Mouse (Mus musculus) forebrain, embryonic 13.5 days (tissue): Measurements from ENCODE around the gene Gm5244. TPM values are rescaled to one million over a fixed set of nuclear protein-coding genes. Genes with fewer than 3 reads are reported as not detected.

Experiments used
- ATAC-seq: fragments of 200-750 bp; cut with Nextera tagmentation; 2 replicates; pipeline ENCODE4 v1.8.0; 2017
- H3K27ac ChIP-seq: fragments of 300-500 bp; sonication (generic); 2 replicates; pipeline ENCODE4 v1.5.1; 2015; ENCODE audit warnings: inconsistent platforms, mild to moderate bottlenecking, moderate library complexity
- H3K27me3 ChIP-seq: fragments of 300-500 bp; sonication (generic); 2 replicates; pipeline ENCODE4 v1.6.1; 2015; ENCODE audit warnings: mild to moderate bottlenecking, inconsistent platforms
- H3K36me3 ChIP-seq: fragments of 300-500 bp; sonication (generic); 2 replicates; pipeline ENCODE4 v1.6.1; 2015; ENCODE audit warnings: mild to moderate bottlenecking, inconsistent platforms; ENCODE audit not compliant: poor library complexity, severe bottlenecking
- H3K4me1 ChIP-seq: fragments of 300-500 bp; sonication (generic); 2 replicates; pipeline ENCODE4 v1.6.1; 2015; ENCODE audit warnings: inconsistent platforms
- H3K4me2 ChIP-seq: fragments of 300-500 bp; sonication (generic); 2 replicates; pipeline ENCODE4 v1.6.1; 2015; ENCODE audit warnings: inconsistent platforms, mild to moderate bottlenecking, moderate library complexity
- H3K4me3 ChIP-seq: fragments of 300-500 bp; sonication (generic); 2 replicates; pipeline ENCODE4 v1.5.1; 2015; ENCODE audit warnings: mild to moderate bottlenecking, inconsistent platforms
- H3K9ac ChIP-seq: fragments of 300-500 bp; sonication (generic); 2 replicates; pipeline ENCODE4 v1.6.1; 2015; ENCODE audit warnings: mild to moderate bottlenecking, inconsistent platforms
- H3K9me3 ChIP-seq: fragments of 300-500 bp; sonication (generic); replicated peaks from 2 replicates; pipeline ENCODE4 v1.6.1; 2016; ENCODE audit warnings: inconsistent platforms
- WGBS: fragments of 180-500 bp; shearing (Covaris S2); methylation state at CpG from one replicate; pipeline ENCODE4 v1.1.7; 2015; 5-methylcytosine and 5-hydroxymethylcytosine counted together
- polyA plus RNA-seq: library from polyadenylated mRNA; unstranded; fragments of >200 nt; fragmentation: Nextera tagmentation; extraction: Ambion mirVana; gene quantifications from 2 replicates; pipeline ENCODE4 v1.2.1, GENCODE M21; 2015

The Gm5244 gene
- polyA plus RNA-seq, 1 experiment from 2014 or later: not detected

DNA sequence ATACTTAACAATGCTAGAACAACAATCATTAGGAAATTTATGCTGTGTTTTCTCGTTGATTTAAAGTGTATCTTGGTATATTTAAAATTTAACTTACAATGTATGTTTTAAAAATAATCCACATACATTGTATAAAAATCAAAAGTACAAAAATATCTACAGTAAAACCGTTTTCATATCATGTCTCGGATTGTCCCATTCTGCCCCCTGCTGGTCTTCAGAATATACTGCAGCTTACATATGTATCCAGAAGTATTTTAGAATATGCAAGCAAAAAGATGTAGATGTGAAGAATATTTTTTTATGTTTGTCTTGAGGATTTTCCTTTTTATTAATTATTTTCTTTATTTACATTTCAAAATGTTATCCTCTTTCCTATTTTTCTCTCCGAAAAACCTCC is 26.1 kb upstream of the Gm5244 start:
- Histone ChIP-seq H3K9me3 (no peaks in the 10 kb centered on the region), H3K27me3 (no peaks in the 10 kb centered on the region), H3K27ac (no peak overlapping the region), H3K4me2 (no peak overlapping the region), H3K4me3 (no peak overlapping the region), H3K4me1 (no peaks in the 10 kb centered on the region), H3K36me3 (no peaks in the 10 kb centered on the region), H3K9ac (no peak overlapping the region)
- 33% methylated on average over 4 of the region's 4 CpGs for WGBS
- no peak for ATAC-seq

DNA sequence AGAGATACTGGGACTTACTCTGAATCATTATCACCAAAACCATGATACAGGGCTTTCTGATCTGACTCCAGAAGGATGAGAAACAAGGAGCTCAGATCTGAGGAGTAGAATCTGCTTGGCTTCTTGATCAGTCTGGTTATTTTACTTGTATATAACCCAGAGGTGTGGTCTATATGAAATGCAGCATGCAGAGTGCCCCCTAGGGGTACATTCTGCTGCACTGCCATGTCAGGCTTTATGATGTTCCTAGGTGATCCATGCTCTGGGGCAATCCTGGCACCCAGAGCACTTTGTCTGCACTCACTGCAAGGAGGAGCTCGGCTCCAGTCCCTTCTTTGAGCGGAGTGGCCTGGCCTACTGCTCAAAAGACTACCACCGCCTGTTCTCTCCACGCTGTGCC is 21.9 kb upstream of the Gm5244 start:
- no peak overlapping the region for H3K27ac ChIP-seq
- H3K9me3 ChIP-seq: no peaks in the 10 kb centered on the region
- ATAC-seq: no peak
- H3K27me3 ChIP-seq: no peaks in the 10 kb centered on the region
- H3K9ac ChIP-seq: no peak overlapping the region
- H3K4me3 ChIP-seq: no peak overlapping the region
- no peaks in the 10 kb centered on the region for H3K4me1 ChIP-seq
- H3K4me2 ChIP-seq: no peak overlapping the region
- WGBS: 77% methylated on average over 4 of the region's 4 CpGs
- H3K36me3 ChIP-seq: no peaks in the 10 kb centered on the region

DNA sequence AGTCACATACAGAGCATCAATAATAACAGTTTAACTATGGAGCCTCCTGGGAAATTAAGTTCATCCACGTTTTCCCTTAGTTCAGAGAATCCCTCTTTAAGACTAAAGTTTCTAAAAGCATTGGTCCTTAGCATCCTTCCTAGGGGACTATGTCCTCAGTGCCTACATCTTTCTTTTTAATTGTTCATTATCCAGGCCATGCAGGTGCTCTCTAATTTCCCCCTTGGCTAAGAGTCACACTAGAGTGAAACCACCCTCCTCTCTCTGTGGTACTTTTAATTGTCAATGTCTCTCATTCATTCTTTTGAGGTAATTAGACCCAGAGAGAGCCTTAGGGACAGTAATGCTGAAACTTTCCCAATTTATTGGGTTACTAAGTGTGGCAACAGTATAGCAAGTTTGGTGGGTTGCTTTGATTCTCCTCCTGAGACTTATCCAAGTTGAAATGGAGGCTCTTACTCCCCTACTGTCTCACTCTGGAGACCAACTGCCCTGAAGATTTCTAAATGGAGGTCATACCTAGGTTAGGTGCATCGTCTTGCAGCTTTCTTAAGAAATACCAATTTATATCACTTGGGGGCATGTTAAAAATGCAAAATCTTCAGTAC is 15.6 kb upstream of the Gm5244 start:
- H3K27me3 ChIP-seq: no peaks in the 10 kb centered on the region
- 71% methylated on average over 2 of the region's 2 CpGs for WGBS
- no peak overlapping the region for H3K9ac ChIP-seq

DNA sequence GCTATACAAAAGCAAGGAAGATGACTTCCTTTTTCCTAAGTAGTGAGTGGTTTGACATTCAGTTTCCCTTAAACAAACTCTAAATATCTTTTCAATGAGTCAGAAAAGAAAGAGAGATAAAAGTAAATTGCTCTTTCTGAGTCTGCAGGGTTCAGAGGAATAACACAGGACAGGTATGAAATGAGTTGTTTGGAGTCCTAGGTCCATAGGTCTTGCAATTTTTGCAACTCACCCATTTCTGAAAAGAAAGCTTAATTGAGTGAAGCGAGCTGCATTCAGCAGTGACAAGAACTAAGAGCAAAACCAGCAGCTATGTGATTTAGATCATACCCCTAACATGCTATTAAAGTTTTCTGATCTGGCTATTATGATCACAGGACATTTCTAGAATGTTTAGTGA is 14.9 kb upstream of the Gm5244 start:
- no peaks in the 10 kb centered on the region for H3K4me1 ChIP-seq
- no peak overlapping the region for H3K4me3 ChIP-seq
- H3K27ac ChIP-seq: no peak overlapping the region
- no peaks in the 10 kb centered on the region for H3K9me3 ChIP-seq
- H3K36me3 ChIP-seq: no peaks in the 10 kb centered on the region
- 63% methylated on average over 1 of the region's 1 CpGs for WGBS
- H3K27me3 ChIP-seq: no peaks in the 10 kb centered on the region
- ATAC-seq: no peak
- no peak overlapping the region for H3K9ac ChIP-seq
- no peak overlapping the region for H3K4me2 ChIP-seq

More for the DNA sequence above, 15.6 kb upstream of the Gm5244 start:
- Histone ChIP-seq H3K27ac (no peak overlapping the region), H3K4me3 (no peak overlapping the region), H3K4me2 (no peak overlapping the region), H3K9me3 (no peaks in the 10 kb centered on the region), H3K36me3 (no peaks in the 10 kb centered on the region), H3K4me1 (no peaks in the 10 kb centered on the region)
- ATAC-seq: no peak

DNA sequence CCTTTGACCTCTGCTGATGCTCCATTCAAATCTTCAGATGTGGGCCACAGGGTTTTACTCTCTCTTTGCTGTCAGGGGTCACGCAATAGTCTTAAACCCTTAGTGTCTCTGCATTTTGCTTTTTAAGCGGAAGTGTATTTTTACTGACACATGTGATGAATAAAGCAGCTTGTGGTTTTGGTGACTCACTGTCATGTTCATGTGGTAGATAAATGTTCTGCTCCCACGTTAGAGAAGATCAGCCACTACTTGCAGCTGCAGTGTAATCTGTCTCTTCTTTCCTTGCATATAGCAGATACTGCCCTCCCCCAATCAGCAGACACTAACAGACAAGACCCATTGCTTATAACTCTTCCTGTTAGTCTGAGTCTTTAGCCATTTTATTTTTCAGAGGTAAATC is 12.9 kb upstream of the Gm5244 start:
- Histone ChIP-seq H3K27ac (no peak overlapping the region), H3K9ac (no peak overlapping the region), H3K27me3 (no peaks in the 10 kb centered on the region), H3K4me2 (no peak overlapping the region), H3K9me3 (no peaks in the 10 kb centered on the region), H3K36me3 (no peaks in the 10 kb centered on the region), H3K4me3 (no peak overlapping the region), H3K4me1 (no peaks in the 10 kb centered on the region)
- 90% methylated on average over 3 of the region's 3 CpGs for WGBS
- ATAC-seq: no peak

DNA sequence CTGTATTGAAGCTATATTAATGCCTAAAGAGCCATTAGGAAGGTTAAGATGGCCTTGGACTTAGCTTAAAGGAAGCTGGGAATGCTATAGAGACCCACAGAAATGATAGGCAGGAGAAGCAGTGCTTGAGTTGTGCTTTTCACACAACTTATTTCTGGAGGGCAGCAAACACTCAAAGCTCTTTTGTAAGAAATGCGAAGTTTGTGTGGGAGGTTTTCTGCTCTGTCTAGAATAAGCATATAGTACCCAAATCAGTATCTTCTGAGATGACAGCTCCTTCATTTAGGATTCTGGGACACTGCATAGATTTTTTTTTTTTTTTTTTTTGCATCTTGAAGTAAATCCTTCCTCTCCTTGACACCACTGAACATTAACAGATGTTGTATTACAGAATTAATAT is 8.0 kb upstream of the Gm5244 start:
- Histone ChIP-seq H3K4me2 (no peak overlapping the region), H3K36me3 (no peaks in the 10 kb centered on the region), H3K4me1 (no peaks in the 10 kb centered on the region), H3K9me3 (no peaks in the 10 kb centered on the region), H3K27me3 (no peaks in the 10 kb centered on the region), H3K4me3 (no peak overlapping the region), H3K27ac (no peak overlapping the region), H3K9ac (no peak overlapping the region)
- 90% methylated on average over 1 of the region's 1 CpGs for WGBS
- ATAC-seq: no peak

DNA sequence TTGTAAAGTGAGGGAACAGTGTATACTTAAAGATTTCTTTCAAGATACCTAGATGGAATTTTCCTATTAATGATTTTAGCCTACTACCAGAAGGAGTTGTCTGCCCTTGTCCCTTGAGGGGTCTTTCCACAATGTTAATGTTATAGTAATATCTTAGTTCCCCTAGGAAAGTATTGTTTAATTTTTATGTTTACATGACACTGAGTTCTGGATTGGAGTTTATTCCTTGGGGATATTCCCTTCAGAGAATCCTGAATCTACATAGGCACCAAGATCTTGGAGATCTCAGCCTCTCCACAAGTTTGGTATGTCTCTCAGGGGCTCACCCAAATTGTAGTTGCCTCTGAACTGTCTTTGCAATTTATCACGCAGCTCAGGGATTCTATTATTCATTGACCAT is 10.5 kb downstream of the Gm5244 start, which contains the start of gene Olfr1444:
Olfr1444 (plus strand) TSS at position 301 of the 400 bp plus-strand sequence.
- H3K27ac ChIP-seq: no peak within 1 kb of the TSS
- no peaks in the 10 kb centered on the region for H3K27me3 ChIP-seq
- H3K4me3 ChIP-seq: no peak within 1 kb of the TSS
- no peak within 1 kb of the TSS for H3K4me2 ChIP-seq
- WGBS: 53% methylated on average over 1 of the region's 1 CpGs
- no peaks in the 10 kb centered on the region for H3K36me3 ChIP-seq
- ATAC-seq: no peak
- H3K9me3 ChIP-seq: no peaks in the 10 kb centered on the region; the same call in 1 of the 2 replicates
- H3K4me1 ChIP-seq: no peaks in the 10 kb centered on the region
- no peak within 1 kb of the TSS for H3K9ac ChIP-seq

DNA sequence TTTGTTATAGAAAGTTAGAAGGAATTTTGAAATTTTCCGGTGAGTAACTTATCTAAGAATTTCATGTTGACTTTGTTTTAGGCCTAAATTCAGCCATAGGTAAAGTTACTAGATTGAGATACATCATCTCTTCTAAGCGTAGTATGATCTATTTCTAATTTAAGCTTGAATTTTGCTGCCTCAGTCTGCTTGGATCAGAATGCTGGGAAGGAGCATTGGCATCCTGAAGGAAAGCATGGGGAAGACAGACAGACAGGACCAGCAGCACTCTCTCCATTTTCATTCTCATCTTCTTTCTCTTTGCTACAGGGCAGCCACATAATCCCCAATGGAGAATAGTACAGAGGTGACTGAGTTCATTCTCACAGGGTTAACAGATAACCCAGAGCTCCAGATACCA is 37.1 kb downstream of the Gm5244 start, which contains the start of gene Olfr1445:
Olfr1445 (plus strand) TSS at position 301 of the 400 bp plus-strand sequence.
- no peak within 1 kb of the TSS for H3K4me2 ChIP-seq
- no peak for ATAC-seq
- H3K36me3 ChIP-seq: no peaks in the 10 kb centered on the region
- no peaks in the 10 kb centered on the region for H3K27me3 ChIP-seq
- H3K27ac ChIP-seq: no peak within 1 kb of the TSS
- no peaks in the 10 kb centered on the region for H3K4me1 ChIP-seq
- H3K9ac ChIP-seq: no peak within 1 kb of the TSS
- WGBS: 85% methylated on average over 2 of the region's 2 CpGs
- no peak within 1 kb of the TSS for H3K4me3 ChIP-seq
- peaks cover under 1% of the 10 kb centered on the region; the same call in 1 of the 2 replicates for H3K9me3 ChIP-seq

DNA sequence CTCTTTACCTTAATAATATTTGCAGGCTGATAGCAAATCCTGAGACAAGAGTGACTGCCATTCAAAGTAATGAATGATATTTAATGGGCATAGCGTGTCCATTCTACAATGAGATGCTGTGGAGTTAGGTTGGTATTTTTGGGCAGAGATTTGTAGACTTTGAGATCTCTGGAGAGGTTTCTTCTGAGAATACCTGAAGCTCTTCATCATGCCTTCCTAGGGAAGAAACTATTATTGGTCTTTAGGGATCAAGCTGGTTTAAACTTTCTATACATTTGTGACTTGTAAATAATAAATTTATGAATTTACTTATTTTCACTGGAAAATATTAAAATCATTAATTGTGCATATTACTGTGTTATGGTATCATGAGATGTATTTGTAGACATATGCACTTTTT is 46.9 kb downstream of the Gm5244 start, which contains the start of gene Olfr1446:
Olfr1446 (minus strand) TSS at position 101 of the 400 bp plus-strand sequence.
- H3K4me2 ChIP-seq: no peak within 1 kb of the TSS
- H3K4me1 ChIP-seq: no peaks in the 10 kb centered on the region
- WGBS: 85% methylated on average over 1 of the region's 1 CpGs
- H3K27me3 ChIP-seq: no peaks in the 10 kb centered on the region
- H3K9ac ChIP-seq: no peak within 1 kb of the TSS
- H3K27ac ChIP-seq: no peak within 1 kb of the TSS
- ATAC-seq: no peak
- H3K9me3 ChIP-seq: peaks cover 3% of the 10 kb centered on the region; the same call in 1 of the 2 replicates
- H3K36me3 ChIP-seq: no peaks in the 10 kb centered on the region
- H3K4me3 ChIP-seq: no peak within 1 kb of the TSS

Other genes starting within 250 kb of the Gm5244 start
- gene Gm4952, start 246.7 kb upstream of the Gm5244 start, polyA plus RNA-seq: not detected in 2 replicates
- gene Glyat, start 213.4 kb upstream of the Gm5244 start, polyA plus RNA-seq: not detected in 2 replicates
- not detected in 2 replicates for gene Olfr1442, start 176.2 kb upstream of the Gm5244 start, polyA plus RNA-seq
- not detected in 2 replicates for gene Olfr1443, start 168.6 kb upstream of the Gm5244 start, polyA plus RNA-seq
- gene Keg1, start 150.9 kb upstream of the Gm5244 start, polyA plus RNA-seq: not detected in 2 replicates
- gene Cntf, start 81.0 kb upstream of the Gm5244 start, polyA plus RNA-seq: 1.9 and 2.3 TPM in 2 replicates
- gene Zfp91, start 50.6 kb upstream of the Gm5244 start, polyA plus RNA-seq: 16.3 and 16.8 TPM in 2 replicates
- 0.74 and 0.94 TPM in 2 replicates for gene Lpxn, start 50.5 kb upstream of the Gm5244 start, polyA plus RNA-seq
- gene Olfr1444, start 10.6 kb downstream of the Gm5244 start, polyA plus RNA-seq: not detected in 2 replicates
- not detected in 2 replicates for gene Olfr1445, start 37.2 kb downstream of the Gm5244 start, polyA plus RNA-seq
- not detected in 2 replicates for gene Olfr1446, start 46.8 kb downstream of the Gm5244 start, polyA plus RNA-seq
- not detected in 2 replicates for gene Olfr1447, start 57.1 kb downstream of the Gm5244 start, polyA plus RNA-seq
- gene Olfr1448, start 77.7 kb downstream of the Gm5244 start, polyA plus RNA-seq: not detected in 2 replicates
- gene Olfr1449, start 84.2 kb downstream of the Gm5244 start, polyA plus RNA-seq: not detected in 2 replicates
- gene Olfr1450, start 103.6 kb downstream of the Gm5244 start, polyA plus RNA-seq: not detected in 2 replicates
- not detected in 2 replicates for gene Olfr1451, start 148.3 kb downstream of the Gm5244 start, polyA plus RNA-seq
- gene Olfr1453, start 181.6 kb downstream of the Gm5244 start, polyA plus RNA-seq: not detected in 2 replicates
- gene Olfr1454, start 213.9 kb downstream of the Gm5244 start, polyA plus RNA-seq: not detected in 2 replicates